Mouse (Mus musculus) embryonic fibroblast, embryonic 13.5 days (primary cell): ENCODE results near the gene Gm45717. TPM values are rescaled to one million over a fixed set of nuclear protein-coding genes. Genes with fewer than 3 reads are reported as not detected.

ENCODE experiments used
- H3K27ac ChIP-seq: 2 replicates; pipeline ENCODE4 v1.5.1; 2012; ENCODE audit warnings: low read length, control low read depth, inconsistent platforms; ENCODE audit not compliant: insufficient read depth
- H3K4me1 ChIP-seq: 2 replicates; pipeline ENCODE4 v1.6.1; 2011; ENCODE audit warnings: low read length; ENCODE audit not compliant: control insufficient read depth, insufficient read depth
- H3K4me3 ChIP-seq: 2 replicates; pipeline ENCODE4 v1.5.1; 2011; ENCODE audit warnings: mild to moderate bottlenecking, control low read depth, low read length; ENCODE audit not compliant: insufficient read depth
- CTCF ChIP-seq: IDR thresholded peaks from 2 replicates; pipeline ENCODE4 v1.5.1; 2011; ENCODE audit warnings: mild to moderate bottlenecking, control low read depth, low read length, moderate library complexity, borderline replicate concordance; ENCODE audit not compliant: insufficient read depth
- POLR2A ChIP-seq: IDR thresholded peaks from 2 replicates; pipeline ENCODE4 v1.6.1; 2011; ENCODE audit warnings: low read depth, mild to moderate bottlenecking, control low read depth, low read length, moderate library complexity
- polyA plus RNA-seq: library from polyadenylated mRNA; stranded (reverse); fragments of >200 nt; gene quantifications from 2 replicates; pipeline ENCODE4 v1.2.4, GENCODE M21; 2011; ENCODE audit warnings: low read depth; ENCODE audit not compliant: missing spikeins, insufficient read length

Gm45717 gene
- polyA plus RNA-seq, 1 experiment = not detected

DNA sequence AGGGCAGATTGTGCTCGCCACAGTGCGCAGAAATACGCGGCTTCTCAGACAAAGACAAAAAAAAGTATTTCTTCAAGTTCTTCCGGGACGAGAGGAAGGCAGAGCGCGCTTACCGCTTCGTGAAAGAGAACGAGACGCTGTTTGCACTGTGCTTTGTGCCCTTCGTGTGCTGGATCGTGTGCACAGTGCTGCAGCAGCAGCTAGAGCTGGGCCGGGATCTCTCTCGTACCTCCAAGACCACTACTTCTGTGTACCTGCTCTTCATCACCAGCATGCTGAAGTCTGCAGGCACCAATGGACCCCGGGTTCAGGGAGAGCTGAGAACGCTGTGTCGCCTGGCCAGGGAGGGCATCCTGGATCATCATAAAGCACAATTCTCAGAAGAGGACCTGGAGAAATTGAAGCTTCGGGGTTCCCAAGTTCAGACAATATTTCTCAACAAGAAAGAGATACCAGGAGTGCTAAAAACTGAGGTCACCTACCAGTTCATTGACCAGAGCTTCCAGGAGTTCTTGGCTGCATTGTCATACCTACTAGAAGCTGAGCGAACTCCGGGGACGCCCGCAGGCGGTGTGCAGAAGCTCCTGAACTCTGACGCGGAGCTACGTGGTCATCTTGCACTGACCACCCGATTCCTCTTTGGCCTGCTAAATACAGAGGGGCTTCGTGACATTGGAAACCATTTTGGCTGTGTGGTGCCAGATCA, 32.5 kb downstream of the Gm45717 start:
- Histone ChIP-seq H3K4me1 (0 out of 2 replicates have a peak, but pooled peaks cover 2% of the 10 kb centered on the region), H3K27ac (no peak overlapping the region), H3K4me3 (no peak overlapping the region)
- TF ChIP-seq POLR2A (no peak), CTCF (no peak)

DNA sequence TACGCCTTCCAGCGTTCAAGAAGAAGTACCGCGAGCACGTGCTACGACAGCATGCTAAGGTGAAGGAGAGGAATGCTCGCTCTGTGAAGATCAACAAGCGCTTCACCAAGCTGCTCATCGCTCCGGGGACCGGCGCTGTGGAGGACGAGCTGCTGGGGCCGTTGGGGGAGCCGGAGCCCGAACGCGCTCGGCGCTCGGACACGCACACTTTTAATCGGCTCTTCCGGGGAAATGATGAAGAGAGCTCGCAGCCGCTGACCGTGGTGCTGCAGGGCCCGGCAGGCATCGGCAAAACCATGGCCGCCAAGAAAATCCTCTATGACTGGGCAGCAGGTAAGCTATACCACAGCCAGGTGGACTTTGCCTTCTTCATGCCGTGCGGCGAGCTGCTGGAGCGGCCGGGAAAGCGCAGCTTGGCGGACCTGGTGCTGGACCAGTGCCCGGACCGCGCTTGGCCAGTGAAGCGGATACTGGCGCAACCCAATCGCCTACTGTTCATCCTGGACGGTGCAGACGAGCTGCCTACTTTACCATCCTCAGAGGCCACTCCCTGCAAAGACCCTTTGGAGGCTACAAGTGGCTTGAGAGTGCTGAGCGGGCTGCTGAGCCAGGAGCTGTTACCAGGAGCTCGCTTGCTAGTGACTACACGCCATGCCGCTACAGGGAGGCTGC, 33.2 kb downstream of the Gm45717 start:
- Histone ChIP-seq H3K27ac (no peak overlapping the region), H3K4me3 (peak overlapping the region; percentile 10), H3K4me1 (0 out of 2 replicates have a peak, but pooled peaks cover 2% of the 10 kb centered on the region)
- no peak for TF ChIP-seq POLR2A
- TF ChIP-seq CTCF = no peak

DNA sequence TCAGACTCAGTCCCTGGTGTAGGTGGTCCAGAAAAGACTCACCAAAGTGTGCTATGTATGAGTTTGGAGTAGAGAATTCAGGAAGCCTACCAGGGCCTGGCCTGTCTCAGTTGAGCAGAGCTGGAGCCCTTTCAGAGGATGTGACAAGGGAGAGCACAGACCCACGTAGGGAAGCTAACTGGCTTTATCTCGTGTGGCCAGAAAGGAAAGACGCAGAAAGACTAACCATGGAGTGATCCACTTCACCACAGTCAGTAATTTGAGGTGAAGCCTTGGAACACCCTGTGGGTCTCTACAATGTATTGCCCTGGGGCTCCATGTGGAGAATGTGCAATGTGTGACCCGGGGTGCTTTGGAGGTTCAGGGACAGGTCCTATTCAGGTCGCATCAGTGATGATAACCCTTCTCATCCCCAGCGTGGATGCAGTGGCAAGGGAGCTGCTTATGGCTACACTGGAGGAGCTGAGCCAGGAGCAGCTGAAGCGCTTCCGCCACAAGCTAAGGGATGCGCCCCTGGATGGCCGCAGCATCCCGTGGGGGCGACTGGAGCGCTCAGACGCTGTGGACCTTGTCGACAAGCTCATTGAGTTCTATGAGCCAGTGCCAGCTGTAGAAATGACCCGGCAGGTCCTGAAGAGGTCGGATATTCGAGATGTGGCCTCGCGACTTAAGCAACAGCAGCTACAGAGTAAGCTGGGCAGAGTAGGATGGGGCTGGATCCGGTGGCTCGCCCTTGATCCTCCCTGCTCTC, 34.3 kb downstream of the Gm45717 start:
- Histone ChIP-seq H3K4me1 (0 out of 2 replicates have a peak, but pooled peaks cover 2% of the 10 kb centered on the region), H3K4me3 (no peak overlapping the region), H3K27ac (no peak overlapping the region)
- no peak for TF ChIP-seq POLR2A
- no peak for TF ChIP-seq CTCF

DNA sequence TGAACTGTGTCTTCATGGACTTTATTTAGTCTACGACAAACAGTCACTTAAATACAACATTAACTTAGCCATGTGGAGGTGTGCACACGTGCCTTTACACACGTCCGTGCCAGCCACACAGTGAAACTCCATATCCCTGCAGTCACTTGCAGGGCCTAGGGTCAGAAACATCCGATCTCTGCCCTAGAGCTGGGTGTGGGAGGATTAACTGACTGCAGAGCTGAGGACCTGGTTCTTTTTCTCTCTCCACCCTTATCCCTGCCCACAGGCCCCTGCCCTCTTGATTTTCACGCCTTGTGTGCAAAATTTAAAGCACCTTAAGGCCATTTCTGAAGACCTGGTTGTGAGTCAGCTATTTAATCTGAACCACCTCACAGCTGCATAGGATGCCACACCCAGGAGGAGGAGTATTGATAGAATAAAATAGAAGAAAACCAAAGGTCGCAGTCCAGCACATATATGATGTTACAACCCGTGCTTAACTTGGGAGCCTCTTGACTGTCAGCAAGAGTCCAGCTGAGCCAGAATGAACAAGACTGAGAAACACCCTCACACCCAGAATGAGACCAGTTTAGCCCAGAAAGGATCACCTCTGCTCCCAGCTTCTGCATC, 35.2 kb downstream of the Gm45717 start, which contains the start of gene Nlrp6:
TSS of gene Nlrp6 (plus strand) at position 485 of the 612 bp plus-strand sequence.
- TF ChIP-seq CTCF (no peak), POLR2A (no peak)
- H3K4me1 ChIP-seq = 0 out of 2 replicates have a peak, but pooled peaks cover 2% of the 10 kb centered on the region
- H3K27ac ChIP-seq = no peak within 1 kb of the TSS
- H3K4me3 ChIP-seq = no peak within 1 kb of the TSS

DNA sequence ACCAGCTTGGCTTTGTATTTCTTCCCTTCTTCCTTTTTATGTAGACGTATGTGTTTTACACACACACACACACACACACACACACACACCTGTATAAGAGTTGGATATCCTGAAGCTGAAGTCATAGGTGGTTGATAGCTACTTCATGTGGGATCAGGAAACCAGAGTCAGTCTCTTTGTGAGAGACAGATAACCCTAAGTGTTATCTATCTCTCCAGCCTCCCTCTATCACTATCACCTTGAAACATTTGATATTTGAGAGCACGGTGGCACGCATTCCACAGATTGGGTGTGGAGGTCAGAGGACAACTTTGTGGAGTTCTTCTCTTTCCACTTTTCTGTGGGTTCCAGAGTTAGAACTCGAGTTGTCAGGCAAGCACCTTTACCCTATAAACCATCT, 35.8 kb downstream of the Gm45717 start:
- no peak for TF ChIP-seq CTCF
- TF ChIP-seq POLR2A = no peak
- Histone ChIP-seq H3K4me1 (0 out of 2 replicates have a peak, but pooled peaks cover 2% of the 10 kb centered on the region), H3K4me3 (no peak overlapping the region), H3K27ac (no peak overlapping the region)

DNA sequence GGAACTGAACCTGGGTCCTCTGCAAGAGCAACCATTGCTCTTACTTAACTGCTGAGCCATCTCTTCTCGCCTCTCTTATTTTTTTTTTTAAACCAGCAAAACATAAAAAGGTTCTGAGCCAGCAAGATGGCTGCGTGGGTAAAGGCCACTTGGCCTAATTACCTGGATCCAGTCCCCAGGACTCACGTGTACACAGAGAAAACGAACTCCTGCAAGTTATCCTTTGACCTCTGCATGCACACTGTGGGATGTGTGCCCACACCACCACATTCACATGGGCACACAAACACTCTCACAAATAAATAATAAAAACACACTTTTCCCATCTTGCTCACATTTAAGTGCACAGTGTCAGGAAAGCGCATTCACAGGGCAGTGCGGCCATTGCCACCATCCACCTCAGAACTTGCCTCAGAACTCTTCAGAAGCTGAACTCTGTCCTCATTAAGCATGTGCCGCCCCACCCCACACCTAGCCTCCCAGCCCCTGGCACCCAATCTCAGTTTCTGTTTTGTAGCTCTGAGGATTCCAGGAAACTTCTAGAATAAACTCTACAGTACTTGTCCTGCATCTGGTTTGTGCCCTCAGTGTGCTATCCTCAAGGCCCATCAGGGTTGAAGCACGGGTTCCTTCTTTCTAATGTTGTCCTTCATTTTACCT, 41.6 kb downstream of the Gm45717 start:
- Histone ChIP-seq H3K27ac (no peak overlapping the region), H3K4me1 (no peaks in the 10 kb centered on the region), H3K4me3 (no peak overlapping the region)
- TF ChIP-seq CTCF (no peak), POLR2A (no peak)

DNA sequence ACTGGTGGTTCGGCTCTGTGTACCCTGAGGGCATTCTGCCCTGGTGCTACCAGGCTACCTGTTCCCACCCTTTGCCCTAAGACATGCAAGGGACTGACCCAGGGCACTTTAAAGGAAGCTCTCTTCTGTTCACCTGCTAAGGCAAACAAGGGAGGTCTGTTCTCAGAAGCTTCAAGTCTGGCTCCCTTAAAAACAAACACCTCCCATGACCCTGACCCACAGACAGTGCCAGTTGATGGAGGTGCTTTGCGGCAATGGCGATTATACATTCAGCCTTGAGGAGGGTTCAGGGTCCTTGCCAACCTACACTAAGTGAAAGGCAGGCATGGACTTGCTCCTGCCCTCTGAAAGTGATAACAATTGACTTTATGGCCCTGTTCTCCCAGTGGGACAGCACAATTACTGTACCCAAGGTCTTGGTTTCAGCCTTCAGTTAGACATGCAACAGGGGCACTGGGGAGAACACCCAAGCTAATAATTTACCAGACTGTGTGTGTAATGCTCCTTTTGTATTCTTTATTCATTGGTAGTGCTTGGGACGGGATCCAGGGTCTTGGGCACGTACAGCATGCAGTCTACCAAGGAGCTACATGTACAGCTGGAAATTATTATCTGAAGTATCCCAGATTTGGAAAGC, 42.8 kb downstream of the Gm45717 start:
- Histone ChIP-seq H3K4me3 (no peak overlapping the region), H3K4me1 (no peaks in the 10 kb centered on the region), H3K27ac (no peak overlapping the region)
- TF ChIP-seq CTCF = no peak
- no peak for TF ChIP-seq POLR2A

DNA sequence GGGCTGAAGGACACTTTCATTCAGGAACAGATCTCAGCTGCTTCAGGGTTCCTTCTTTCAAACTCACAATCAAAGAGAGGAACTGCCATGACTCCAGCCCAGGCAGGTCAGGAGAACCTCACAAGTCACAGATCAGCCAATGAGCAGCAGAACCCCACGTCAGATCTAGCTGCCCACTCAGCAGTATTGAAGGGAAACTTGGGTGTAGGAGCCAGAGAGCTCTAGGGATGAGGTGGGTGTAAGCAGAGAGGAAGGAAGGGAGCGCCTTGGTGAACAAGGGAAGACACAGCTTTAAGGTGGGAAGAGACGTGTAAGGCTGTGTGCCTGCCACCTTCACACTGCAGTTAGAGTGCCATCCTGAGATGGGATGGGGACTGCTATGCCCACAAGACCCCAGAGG, 43.4 kb downstream of the Gm45717 start:
- H3K4me3 ChIP-seq = no peak overlapping the region
- TF ChIP-seq CTCF (no peak), POLR2A (no peak)

More for the DNA sequence above, 43.4 kb downstream of the Gm45717 start:
- no peaks in the 10 kb centered on the region for H3K4me1 ChIP-seq
- no peak overlapping the region for H3K27ac ChIP-seq
